Mouse (Mus musculus) small intestine, adult 2 months (tissue): ENCODE measurements around the gene Krt12. TPM values are rescaled to one million over a fixed set of nuclear protein-coding genes. Genes with fewer than 3 reads are reported as not detected.

ENCODE experiments used
- H3K27ac ChIP-seq: fragments of 200-500 bp; 2 replicates; pipeline ENCODE4 v1.5.1; 2012; ENCODE audit warnings: low read depth, low read length, control low read depth, inconsistent platforms; ENCODE audit not compliant: insufficient read depth
- H3K27me3 ChIP-seq: fragments of 200-500 bp; 2 replicates; pipeline ENCODE4 v1.6.1; 2012; ENCODE audit warnings: mild to moderate bottlenecking, moderate library complexity, low read length, inconsistent platforms; ENCODE audit not compliant: control insufficient read depth, insufficient read depth
- H3K36me3 ChIP-seq: fragments of 200-500 bp; 2 replicates; pipeline ENCODE4 v1.6.1; 2012; ENCODE audit warnings: mild to moderate bottlenecking, low read length, control low read depth, inconsistent platforms; ENCODE audit not compliant: control insufficient read depth, insufficient read depth
- H3K4me1 ChIP-seq: fragments of 200-500 bp; 2 replicates; pipeline ENCODE4 v1.6.1; 2012; ENCODE audit warnings: low read length, inconsistent platforms, mixed read lengths; ENCODE audit not compliant: control insufficient read depth, insufficient read depth, insufficient read length
- H3K4me3 ChIP-seq: fragments of 200-500 bp; 2 replicates; pipeline ENCODE4 v1.5.1; 2012; ENCODE audit warnings: low read depth, mild to moderate bottlenecking, control low read depth, inconsistent platforms, low read length, moderate library complexity
- CTCF ChIP-seq: fragments of 200-500 bp; IDR thresholded peaks from 2 replicates; pipeline ENCODE4 v1.5.1; 2012; ENCODE audit warnings: low read depth, mild to moderate bottlenecking, control low read depth, inconsistent platforms, low read length, moderate library complexity, mixed read lengths; ENCODE audit not compliant: insufficient replicate concordance, insufficient read length; ENCODE audit errors: extremely low read depth
- POLR2A ChIP-seq: fragments of 200-500 bp; IDR thresholded peaks from 2 replicates; pipeline ENCODE4 v1.6.1; 2012; ENCODE audit warnings: low read depth, mild to moderate bottlenecking, control low read depth, inconsistent platforms, low read length, moderate library complexity
- WGBS: fragments of 180-500 bp; shearing (Covaris S2); methylation state at CpG from one replicate; pipeline ENCODE4 v1.1.7; 2018; 5-methylcytosine and 5-hydroxymethylcytosine counted together
- polyA plus RNA-seq: library from polyadenylated mRNA; depleted of rRNA; stranded (reverse); fragments of >200 nt; gene quantifications from 2 replicates; pipeline ENCODE4 v1.2.3, GENCODE M21; 2012

Krt12 gene
- polyA plus RNA-seq, 1 experiment, result 9.5 TPM

DNA sequence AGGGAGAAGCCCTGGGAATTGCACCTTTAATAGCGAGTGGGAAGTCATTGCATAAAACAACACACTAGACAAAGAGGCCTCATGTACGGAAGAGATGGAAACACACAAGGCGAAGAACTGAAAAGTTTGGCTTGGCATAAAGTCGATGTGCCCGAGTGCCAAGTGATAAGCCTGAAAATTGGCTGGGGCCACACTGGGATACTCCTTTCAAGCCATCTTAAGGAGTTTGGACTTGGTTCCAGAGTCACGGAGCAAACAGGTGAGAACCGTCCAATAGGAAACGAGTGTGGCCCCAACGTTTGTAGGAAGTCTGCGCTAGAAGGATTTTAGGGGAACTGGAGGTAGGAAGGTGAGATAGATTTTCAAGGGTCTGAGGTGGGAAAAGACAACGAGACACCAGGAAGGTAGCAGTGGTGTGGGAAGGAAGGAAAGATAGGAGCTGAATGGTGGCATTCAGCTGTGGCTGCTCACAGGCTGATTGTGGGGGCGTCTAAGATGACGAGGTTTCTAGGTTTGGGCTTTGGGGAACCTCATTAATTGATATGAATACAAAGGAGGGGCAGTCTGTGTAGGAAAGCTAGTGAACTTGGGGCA, 22.0 kb downstream of the Krt12 start:
- WGBS, result 37% methylated on average over 13 of the region's 13 CpGs
- peaks cover 3% of the 10 kb centered on the region; the same call in 1 of the 2 replicates for H3K4me1 ChIP-seq
- H3K27me3 ChIP-seq, result peaks cover 10% of the 10 kb centered on the region; the same call in 1 of the 2 replicates
- H3K27ac ChIP-seq, result no peak overlapping the region
- H3K4me3 ChIP-seq, result no peak overlapping the region
- TF ChIP-seq CTCF, result no peak
- no peaks in the 10 kb centered on the region for H3K36me3 ChIP-seq

DNA sequence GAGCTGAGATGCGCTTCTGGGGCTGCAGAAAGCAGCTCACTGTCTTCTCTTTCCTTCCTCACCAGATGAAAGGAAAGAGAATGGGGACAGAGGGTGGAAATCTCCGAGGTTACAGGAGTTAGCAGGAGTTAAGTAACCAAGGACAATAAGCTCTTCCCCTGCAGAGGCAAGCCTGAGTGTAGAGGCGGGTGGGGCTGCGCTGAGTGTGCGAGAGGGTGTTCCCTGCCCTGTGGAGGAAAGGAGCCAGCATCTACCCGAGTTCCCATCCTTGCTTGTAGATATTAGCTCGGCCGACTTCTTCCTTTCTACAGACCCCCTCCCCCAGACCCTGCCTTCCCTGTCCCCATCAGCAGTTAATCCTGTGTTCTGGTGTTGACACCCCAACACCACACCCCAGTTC, 23.2 kb downstream of the Krt12 start:
- Histone ChIP-seq H3K4me1 (peaks cover 3% of the 10 kb centered on the region; the same call in 1 of the 2 replicates), H3K27me3 (peaks cover 9% of the 10 kb centered on the region; the same call in 1 of the 2 replicates), H3K36me3 (no peaks in the 10 kb centered on the region), H3K27ac (no peak overlapping the region), H3K4me3 (no peak overlapping the region)
- TF ChIP-seq CTCF (no peak), POLR2A (no peak)
- 35% methylated on average over 8 of the region's 8 CpGs for WGBS

DNA sequence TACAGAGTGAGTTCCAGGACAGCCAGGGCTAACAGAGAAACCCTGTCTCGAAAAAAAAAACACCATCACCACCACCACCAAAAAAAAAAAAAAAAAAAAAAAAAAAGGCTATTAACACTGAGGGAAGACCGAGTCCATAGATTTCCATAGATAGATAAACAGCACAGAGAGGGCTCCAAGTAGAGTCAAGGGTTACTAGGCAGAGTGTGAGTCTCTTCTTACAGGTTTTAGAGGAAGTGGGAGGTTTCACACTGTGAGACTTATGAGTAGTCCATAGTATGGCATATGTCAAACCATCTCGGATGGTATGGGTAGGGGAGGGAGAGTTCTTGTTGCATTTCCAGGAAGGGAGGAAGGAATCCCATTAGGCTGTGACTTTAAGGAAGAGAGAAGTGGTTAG, 24.0 kb downstream of the Krt12 start:
- Histone ChIP-seq H3K4me3 (no peak overlapping the region), H3K4me1 (peaks cover 3% of the 10 kb centered on the region; the same call in 1 of the 2 replicates), H3K27me3 (0 out of 2 replicates have a peak, but pooled peaks cover 6% of the 10 kb centered on the region), H3K36me3 (no peaks in the 10 kb centered on the region), H3K27ac (no peak overlapping the region)
- TF ChIP-seq POLR2A, result no peak
- no peak for TF ChIP-seq CTCF
- WGBS, result 66% methylated on average over 3 of the region's 3 CpGs

DNA sequence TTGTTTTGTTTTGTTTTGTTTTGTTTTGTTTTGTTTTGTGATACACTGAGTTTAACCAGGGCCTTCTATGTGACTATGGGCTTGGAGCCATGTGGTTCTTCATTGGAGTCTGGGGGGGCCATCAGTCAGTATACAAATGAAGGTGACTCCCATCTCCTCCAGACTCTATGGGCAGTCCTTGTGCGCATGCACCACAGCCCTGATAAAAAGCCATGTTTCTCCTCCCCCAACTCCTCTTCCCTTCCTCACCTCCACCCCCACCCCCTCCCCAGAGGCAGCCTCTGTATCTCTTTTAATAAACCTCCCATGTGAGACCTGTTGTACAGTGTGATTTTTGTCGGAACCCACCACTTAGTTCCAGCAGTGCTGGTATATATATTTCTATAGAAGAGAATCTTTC, 25.4 kb downstream of the Krt12 start:
- Histone ChIP-seq H3K4me1 (peaks cover 3% of the 10 kb centered on the region; the same call in 1 of the 2 replicates), H3K27ac (no peak overlapping the region), H3K4me3 (no peak overlapping the region), H3K27me3 (no peaks in the 10 kb centered on the region), H3K36me3 (no peaks in the 10 kb centered on the region)
- TF ChIP-seq CTCF (no peak), POLR2A (no peak)
- 85% methylated on average over 2 of the region's 2 CpGs for WGBS

DNA sequence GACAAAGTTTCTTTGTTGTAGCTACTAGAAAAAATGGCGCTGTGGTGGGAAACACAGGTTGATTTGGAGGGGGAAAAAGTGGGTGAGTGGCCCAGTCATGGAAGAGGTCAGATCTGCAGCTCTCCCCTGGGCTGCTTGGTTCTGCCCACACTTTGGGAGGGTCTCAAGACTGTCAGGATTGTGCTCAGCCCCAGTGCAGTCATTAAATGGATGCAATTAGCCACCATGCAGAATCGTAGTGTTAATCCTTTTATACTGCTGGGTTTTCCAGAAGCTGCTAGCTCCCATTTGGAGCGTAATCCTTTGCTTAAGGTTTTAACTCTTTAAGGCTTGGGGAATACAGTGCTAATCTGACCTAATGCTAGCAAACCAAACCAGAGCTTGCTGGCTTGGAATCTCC, 26.0 kb downstream of the Krt12 start:
- WGBS, result 55% methylated on average over 3 of the region's 3 CpGs
- no peaks in the 10 kb centered on the region for H3K27me3 ChIP-seq
- no peak overlapping the region for H3K4me3 ChIP-seq
- H3K36me3 ChIP-seq, result no peaks in the 10 kb centered on the region
- H3K27ac ChIP-seq, result no peak overlapping the region
- peaks cover 3% of the 10 kb centered on the region; the same call in 1 of the 2 replicates for H3K4me1 ChIP-seq
- TF ChIP-seq POLR2A (no peak), CTCF (no peak)

DNA sequence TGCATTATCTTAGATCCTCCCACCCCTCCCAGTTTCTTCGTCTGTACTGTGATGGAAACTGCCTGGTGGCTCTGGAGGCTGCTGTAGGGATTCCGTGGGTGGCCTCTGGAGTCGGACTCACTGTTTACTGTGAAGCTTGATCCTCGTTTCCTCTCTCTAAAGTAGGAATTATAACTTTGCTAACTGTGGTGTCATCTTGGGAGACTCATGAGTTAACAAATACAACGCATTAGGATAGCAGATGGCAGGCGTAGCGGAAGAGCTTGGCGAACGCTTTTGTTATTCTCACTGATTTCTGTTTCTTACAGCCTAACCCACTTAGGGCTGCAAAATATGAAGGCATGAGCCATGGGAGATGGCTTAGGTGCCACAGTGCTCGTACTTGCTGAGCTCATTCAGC, 29.6 kb downstream of the Krt12 start:
- Histone ChIP-seq H3K27ac (no peak overlapping the region), H3K4me1 (no peaks in the 10 kb centered on the region), H3K4me3 (no peak overlapping the region), H3K36me3 (no peaks in the 10 kb centered on the region), H3K27me3 (no peaks in the 10 kb centered on the region)
- 66% methylated on average over 10 of the region's 10 CpGs for WGBS
- TF ChIP-seq CTCF, result no peak
- no peak for TF ChIP-seq POLR2A

DNA sequence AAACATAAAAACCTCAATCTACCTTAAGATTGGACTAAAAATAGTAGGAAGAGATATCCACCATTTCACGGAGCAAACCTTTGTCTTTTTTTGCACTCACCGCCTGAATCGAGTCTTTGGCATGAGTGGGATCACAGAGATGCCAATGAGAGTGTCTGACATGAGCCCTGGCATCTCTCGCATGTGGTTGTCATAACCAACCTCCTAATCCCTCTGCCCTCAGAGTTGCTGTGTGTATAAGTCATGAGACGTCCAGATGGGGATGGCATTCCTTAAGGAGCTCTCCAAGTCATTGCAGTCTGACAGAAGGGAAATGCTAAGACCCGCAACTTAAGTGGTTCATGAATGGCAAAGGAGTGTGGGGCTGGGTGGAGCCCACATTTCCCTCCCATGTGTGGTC, 30.7 kb downstream of the Krt12 start:
- Histone ChIP-seq H3K4me1 (no peaks in the 10 kb centered on the region), H3K36me3 (no peaks in the 10 kb centered on the region), H3K4me3 (no peak overlapping the region), H3K27ac (no peak overlapping the region), H3K27me3 (no peaks in the 10 kb centered on the region)
- 79% methylated on average over 6 of the region's 6 CpGs for WGBS
- no peak for TF ChIP-seq CTCF
- no peak for TF ChIP-seq POLR2A

DNA sequence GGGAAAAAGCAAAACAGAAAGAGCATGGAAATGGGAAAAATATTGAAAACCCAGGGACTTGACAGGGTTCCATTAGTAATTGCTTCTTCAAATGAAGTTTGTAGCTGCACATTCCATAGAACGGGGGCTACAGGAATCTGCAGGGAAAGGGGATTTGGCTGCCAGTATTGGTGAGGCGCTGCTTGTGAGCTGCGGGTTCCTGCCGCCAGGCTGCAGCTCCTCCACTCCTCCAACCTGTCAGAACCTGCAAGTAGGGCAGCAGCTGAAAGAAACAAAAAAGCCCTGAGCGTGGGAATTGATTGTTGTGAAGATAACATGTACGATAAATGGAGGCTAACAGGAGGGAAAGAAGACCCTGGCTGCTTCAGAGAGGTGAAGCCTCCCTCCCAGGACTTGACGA, 31.2 kb downstream of the Krt12 start:
- H3K27me3 ChIP-seq, result no peaks in the 10 kb centered on the region
- H3K4me3 ChIP-seq, result no peak overlapping the region
- H3K36me3 ChIP-seq, result no peaks in the 10 kb centered on the region
- WGBS, result 67% methylated on average over 7 of the region's 7 CpGs
- no peak for TF ChIP-seq POLR2A
- no peak for TF ChIP-seq CTCF
- no peaks in the 10 kb centered on the region for H3K4me1 ChIP-seq
- no peak overlapping the region for H3K27ac ChIP-seq
